Mouse (Mus musculus): ENCODE measurements at regions not wholly inside any gene's neighbourhood (a gene's known extent, or its start where the extent isn't known, plus 50 kb on each side); places are given as distances from the start of the nearest gene placed in this dataset.

GRCm38 (mm10) chr2:103891240-103891767, 66.5 kb upstream of the Lmo2 start:
- no peak for DNase-seq (ENCODE audit: low spot score in 2 of 2)

- no peak for DNase-seq (ENCODE audit: low spot score in 2 of 2)
Observed at GRCm38 (mm10) chr2:103893159-103893740, 64.5 kb upstream of the Lmo2 start.

GRCm38 (mm10) chr2:103893805-103894204, 64.0 kb upstream of the Lmo2 start:
- no peak for DNase-seq (ENCODE audit: low spot score in 2 of 2)

DNA sequence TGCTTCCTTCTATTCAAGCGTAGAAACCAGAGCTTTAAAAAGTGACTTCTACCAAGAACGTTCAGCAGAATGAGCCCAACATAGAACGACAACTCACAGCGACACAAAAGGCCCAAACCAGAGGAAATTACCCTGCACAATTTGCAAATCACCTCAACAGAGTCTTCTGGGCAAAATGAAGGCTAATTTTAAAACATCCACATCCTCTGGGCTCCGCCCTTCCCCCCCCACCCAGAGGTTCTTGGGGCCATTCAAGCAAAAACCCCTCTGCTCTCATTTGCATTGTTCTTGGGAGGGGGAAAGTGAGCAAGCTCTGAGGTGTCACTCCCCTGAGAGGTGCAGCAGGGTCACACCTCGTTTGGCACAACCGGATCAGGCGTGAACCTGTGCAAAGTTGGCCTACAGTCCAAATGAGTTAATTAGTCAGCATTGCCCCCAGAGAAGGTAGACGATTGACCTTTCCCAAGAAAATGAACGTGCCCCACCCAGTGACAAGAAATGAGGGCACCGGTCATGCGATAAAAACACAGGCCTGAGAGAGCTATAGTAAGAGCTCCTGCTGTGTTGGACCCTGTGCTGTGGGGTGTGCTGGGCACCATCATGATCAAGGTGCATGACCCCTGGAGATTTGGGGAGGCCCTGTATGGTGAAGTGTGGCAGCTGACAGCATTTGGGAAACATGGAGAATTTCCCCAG, 62.7 kb upstream of the Lmo2 start:
- no peak for DNase-seq (ENCODE audit: low spot score in 2 of 2)

DNA sequence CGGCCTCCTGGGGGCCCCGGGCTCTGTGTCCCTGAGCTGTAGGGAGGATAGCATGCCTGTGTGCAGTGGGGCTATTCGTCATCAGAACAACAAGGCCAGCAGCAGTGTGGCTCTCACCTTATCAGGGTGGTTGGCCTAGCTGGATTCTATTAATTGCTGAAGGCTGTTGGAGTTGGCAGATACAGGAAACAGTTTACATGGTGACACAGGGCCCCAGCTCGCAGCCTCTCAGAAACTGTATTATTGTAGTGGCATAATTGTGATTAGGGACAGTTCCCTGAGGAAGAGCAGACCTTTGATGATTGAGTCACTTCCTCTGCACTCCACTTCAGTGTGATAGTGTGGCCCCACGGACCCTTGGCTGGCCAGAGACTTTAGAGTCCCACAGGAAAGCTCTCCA, 61.6 kb upstream of the Lmo2 start:
- no peak for DNase-seq (ENCODE audit: low spot score in 2 of 2)

GRCm38 (mm10) chr2:103896814-103897213, 61.0 kb upstream of the Lmo2 start:
- DNase-seq (ENCODE audit: low spot score in 2 of 2), result no peak

DNA sequence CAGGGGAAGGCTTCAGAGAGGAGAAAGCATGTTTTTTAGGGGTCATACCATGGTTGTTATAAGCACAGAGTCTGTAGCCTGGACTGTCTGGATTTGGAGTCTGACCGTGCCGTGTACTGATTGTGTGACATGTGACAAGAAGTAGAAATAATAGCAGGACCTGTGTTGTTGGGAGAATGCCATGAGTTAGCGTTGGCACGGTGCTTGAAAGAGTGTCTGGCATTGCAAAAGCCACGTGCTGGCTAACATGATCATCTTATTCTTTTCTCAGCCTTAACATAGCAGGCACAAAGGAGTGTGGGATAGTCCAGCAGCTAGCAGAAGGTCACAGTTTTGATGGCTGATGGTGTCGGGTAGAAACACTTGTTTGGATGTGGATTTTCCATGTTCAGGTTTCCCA, 58.1 kb upstream of the Lmo2 start:
- DNase-seq (ENCODE audit: low spot score in 2 of 2), result no peak

GRCm38 (mm10) chr2:103900384-103900783, 57.4 kb upstream of the Lmo2 start:
- no peak for DNase-seq (ENCODE audit: low spot score in 2 of 2)

- DNase-seq (ENCODE audit: low spot score in 2 of 2), result no peak
Observed at GRCm38 (mm10) chr2:103901457-103901856, 56.3 kb upstream of the Lmo2 start.

- no peak for DNase-seq (ENCODE audit: low spot score in 2 of 2)
Observed at GRCm38 (mm10) chr2:103902777-103903176, 55.0 kb upstream of the Lmo2 start.

GRCm38 (mm10) chr2:103905681-103906080, 52.1 kb upstream of the Lmo2 start:
- DNase-seq (ENCODE audit: low spot score in 2 of 2), result no peak

DNA sequence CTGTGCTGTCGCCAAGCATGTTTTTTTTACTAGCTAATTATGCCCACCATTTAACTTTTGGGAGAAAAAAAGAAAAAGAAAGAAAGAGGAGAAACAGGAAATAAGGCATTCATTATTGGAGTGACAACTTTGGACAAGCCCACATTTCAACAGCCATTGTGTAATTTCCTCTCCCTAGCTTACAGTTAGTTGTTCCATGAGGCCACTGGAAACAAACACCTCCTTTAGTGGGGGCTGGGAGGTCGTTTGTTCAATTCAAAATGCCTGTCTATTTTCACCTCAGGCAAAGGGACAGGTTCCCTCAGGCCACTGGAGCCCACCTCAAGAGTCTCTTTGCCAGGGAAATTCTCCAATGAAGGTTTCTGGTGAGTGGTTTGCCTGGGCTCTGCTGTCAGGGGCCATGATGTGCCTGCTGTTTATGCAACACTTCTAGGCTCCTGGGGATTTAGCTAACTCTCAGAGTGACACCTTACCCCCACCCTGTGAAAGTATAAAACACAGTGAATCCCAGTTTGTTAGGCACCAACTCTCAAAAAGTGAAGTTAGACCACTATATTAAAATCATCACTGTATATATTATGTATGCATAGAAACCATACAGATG, 51.1 kb upstream of the Lmo2 start:
- DNase-seq (ENCODE audit: low spot score in 2 of 2), result no peak

Measured in adrenal gland, postnatal 4 days (tissue).